Mouse (Mus musculus) heart, embryonic 11.5 days (tissue): Measurements from ENCODE around the gene Zfp799. TPM values are rescaled to one million over a fixed set of nuclear protein-coding genes. Genes with fewer than 3 reads are reported as not detected.

Experiments
- ATAC-seq: fragments of 200-750 bp; cut with Nextera tagmentation; replicated peaks from 2 replicates; pipeline ENCODE4 v1.8.0; 2017; ENCODE audit warnings: moderate library complexity; ENCODE audit not compliant: insufficient number of reproducible peaks, low FRiP score, low TSS enrichment
- H3K27ac ChIP-seq: fragments of 300-500 bp; sonication (generic); 2 replicates; pipeline ENCODE4 v1.5.1; 2014; ENCODE audit warnings: mild to moderate bottlenecking, low read depth, low read length
- H3K27me3 ChIP-seq: fragments of 300-500 bp; sonication (generic); 2 replicates; pipeline ENCODE4 v1.6.1; 2014; ENCODE audit warnings: mild to moderate bottlenecking, low read length, mixed read lengths; ENCODE audit not compliant: control insufficient read depth, insufficient read depth
- H3K36me3 ChIP-seq: fragments of 300-500 bp; sonication (generic); 2 replicates; pipeline ENCODE4 v1.6.1; 2014; ENCODE audit warnings: mild to moderate bottlenecking, low read length, moderate library complexity, mixed read lengths; ENCODE audit not compliant: control insufficient read depth, insufficient read depth
- H3K4me1 ChIP-seq: fragments of 300-500 bp; sonication (generic); 2 replicates; pipeline ENCODE4 v1.6.1; 2014; ENCODE audit warnings: low read length; ENCODE audit not compliant: control insufficient read depth, insufficient read depth
- H3K4me2 ChIP-seq: fragments of 300-500 bp; sonication (generic); 2 replicates; pipeline ENCODE4 v1.6.1; 2014; ENCODE audit warnings: mild to moderate bottlenecking, moderate library complexity
- H3K4me3 ChIP-seq: fragments of 300-500 bp; sonication (generic); 2 replicates; pipeline ENCODE4 v1.5.1; 2014; ENCODE audit warnings: low read depth, low read length
- H3K9ac ChIP-seq: fragments of 300-500 bp; sonication (generic); 2 replicates; pipeline ENCODE4 v1.6.1; 2014; ENCODE audit warnings: mild to moderate bottlenecking, low read depth, low read length, moderate library complexity
- H3K9me3 ChIP-seq: fragments of 300-500 bp; sonication (generic); replicated peaks from 2 replicates; pipeline ENCODE4 v1.6.1; 2016; ENCODE audit warnings: low read length; ENCODE audit not compliant: control insufficient read depth
- WGBS: fragments of 180-500 bp; shearing (Covaris S2); extraction: QIAGEN DNeasy Blood & Tissue Kit; methylation state at CpG from one replicate; pipeline ENCODE4 v1.1.7; 2014; ENCODE audit not compliant: insufficient replicate concordance; 5-methylcytosine and 5-hydroxymethylcytosine counted together
- polyA plus RNA-seq: library from polyadenylated mRNA; unstranded; fragments of >200 nt; fragmentation: Nextera tagmentation; extraction: Ambion mirVana; gene quantifications from 2 replicates; pipeline ENCODE4 v1.2.1, GENCODE M21; 2014

Zfp799 gene
- polyA plus RNA-seq, 1 experiment from 2014 or later, result 8.0 TPM

- 69% methylated on average over 1 of the region's 1 CpGs for WGBS
- no peaks in the 10 kb centered on the region for H3K9me3 ChIP-seq
- H3K27me3 ChIP-seq, result no peaks in the 10 kb centered on the region
- H3K4me1 ChIP-seq, result no peaks in the 10 kb centered on the region
- H3K4me2 ChIP-seq, result no peak overlapping the region
- H3K9ac ChIP-seq, result no peak overlapping the region
- H3K4me3 ChIP-seq, result no peak overlapping the region
- ATAC-seq, result no peak
- peaks cover 35% of the 10 kb centered on the region for H3K36me3 ChIP-seq
- no peak overlapping the region for H3K27ac ChIP-seq
These were observed 58.8 kb downstream of the Zfp799 start for GRCm38 (mm10) chr17:32771213-32771612.

- 97% methylated on average over 2 of the region's 2 CpGs for WGBS
- peaks cover 31% of the 10 kb centered on the region for H3K36me3 ChIP-seq
- ATAC-seq, result no peak
- H3K27ac ChIP-seq, result no peak overlapping the region
- H3K4me3 ChIP-seq, result no peak overlapping the region
- H3K4me1 ChIP-seq, result no peaks in the 10 kb centered on the region
- no peaks in the 10 kb centered on the region for H3K27me3 ChIP-seq
- H3K4me2 ChIP-seq, result no peak overlapping the region
- H3K9me3 ChIP-seq, result no peaks in the 10 kb centered on the region
- no peak overlapping the region for H3K9ac ChIP-seq
These were observed 63.6 kb downstream of the Zfp799 start for GRCm38 (mm10) chr17:32766422-32766821.

Other genes with a start within 250 kb of the Zfp799 start
- gene Cyp4f37, start 209.0 kb downstream of the Zfp799 start, polyA plus RNA-seq, result not detected in 2 replicates
- not detected in 2 replicates for gene Cyp4f40, start 171.4 kb downstream of the Zfp799 start, polyA plus RNA-seq
- 0.19 TPM in 1 of 2 replicates, not detected in the other for gene Cyp4f15, start 144.6 kb downstream of the Zfp799 start, polyA plus RNA-seq
- 26.7 and 35.0 TPM in 2 replicates for gene Zfp871, start 42.0 kb downstream of the Zfp799 start, polyA plus RNA-seq
- 1.00 and 2.1 TPM in 2 replicates for gene Zfp811, start 20.3 kb downstream of the Zfp799 start, polyA plus RNA-seq
- gene Zfp870, start 61.4 kb upstream of the Zfp799 start, polyA plus RNA-seq, result 4.8 and 5.9 TPM in 2 replicates
- not detected in 2 replicates for gene Cyp4f14, start 87.1 kb upstream of the Zfp799 start, polyA plus RNA-seq
- gene Cyp4f13, start 117.1 kb upstream of the Zfp799 start, polyA plus RNA-seq, result 7.4 and 9.0 TPM in 2 replicates
- gene Zfp472, start 135.6 kb upstream of the Zfp799 start, polyA plus RNA-seq, result 5.9 and 7.4 TPM in 2 replicates
- gene Zfp952, start 162.9 kb upstream of the Zfp799 start, polyA plus RNA-seq, result 8.8 and 11.3 TPM in 2 replicates
- gene Zfp763, start 203.1 kb upstream of the Zfp799 start, polyA plus RNA-seq, result 7.4 and 8.4 TPM in 2 replicates
- gene 4921501E09Rik, start 237.8 kb upstream of the Zfp799 start, polyA plus RNA-seq, result not detected in 2 replicates